Mouse (Mus musculus) embryo, embryonic 11 days (tissue): ENCODE data around the gene Ankrd13d.

Source experiments
- DNase-seq: peaks from one replicate; pipeline ENCODE4 v3.0.0-alpha.2; 2015

Gene Ankrd13d

GRCm38 (mm10) chr19:4282898-4283553 is at the start of gene Ankrd13d:
TSS of gene Ankrd13d (minus strand) at chr19:4283137.
- peak; percentile 93 for DNase-seq

GRCm38 (mm10) chr19:4332653-4333052 is 49.7 kb upstream of the Ankrd13d start:
- DNase-seq, result peak; percentile 77

GRCm38 (mm10) chr19:4331273-4331672 is 48.3 kb upstream of the Ankrd13d start:
- no peak for DNase-seq

DNA sequence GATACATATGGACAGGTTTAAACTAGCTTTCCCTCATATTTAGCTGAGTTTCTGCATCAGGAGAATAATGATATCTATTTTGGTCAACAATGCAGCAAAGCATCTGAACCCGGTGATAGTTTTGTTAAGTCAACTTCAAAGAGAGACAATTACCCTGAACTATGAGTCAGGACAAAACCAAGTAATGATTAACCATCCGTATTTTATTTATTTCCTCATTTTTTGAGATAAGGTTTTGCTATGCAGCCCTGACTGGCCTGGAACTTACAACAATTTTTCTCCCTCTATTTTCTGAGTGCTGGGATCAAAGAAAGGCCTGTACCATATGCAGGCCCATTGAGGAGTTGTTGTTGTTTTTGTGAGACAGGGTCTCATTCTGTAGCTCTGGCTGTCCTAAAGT is 47.7 kb upstream of the Ankrd13d start:
- DNase-seq, result no peak

DNA sequence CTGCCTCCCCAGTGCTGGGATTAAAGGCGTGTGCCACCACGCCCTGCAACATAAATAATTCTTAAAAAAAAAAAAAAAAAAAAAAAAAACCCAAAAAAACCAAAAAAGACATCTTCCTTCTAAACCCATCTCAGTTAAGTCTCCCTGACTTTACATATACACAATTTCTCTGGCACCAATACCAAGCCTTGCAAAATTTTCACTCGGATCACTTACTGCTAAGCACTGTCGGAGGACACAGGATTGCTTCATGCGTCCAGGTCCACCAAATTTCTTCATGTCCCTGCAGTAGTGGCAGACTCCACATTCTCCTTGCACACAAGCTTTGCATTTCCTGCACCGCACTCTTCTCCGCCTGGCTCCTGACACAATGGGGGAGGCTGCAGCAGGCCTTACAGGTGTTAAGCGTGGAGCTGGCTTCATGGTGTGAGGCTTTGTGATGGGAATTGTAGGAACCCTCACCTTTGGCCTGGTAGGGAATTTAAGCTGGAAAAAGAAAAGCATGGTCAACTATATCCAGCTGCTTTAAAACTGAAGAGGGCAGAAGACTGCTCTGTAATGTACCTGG is 45.9 kb upstream of the Ankrd13d start:
- no peak for DNase-seq

- no peak for DNase-seq
These were observed 43.9 kb upstream of the Ankrd13d start for GRCm38 (mm10) chr19:4326881-4327280.

DNA sequence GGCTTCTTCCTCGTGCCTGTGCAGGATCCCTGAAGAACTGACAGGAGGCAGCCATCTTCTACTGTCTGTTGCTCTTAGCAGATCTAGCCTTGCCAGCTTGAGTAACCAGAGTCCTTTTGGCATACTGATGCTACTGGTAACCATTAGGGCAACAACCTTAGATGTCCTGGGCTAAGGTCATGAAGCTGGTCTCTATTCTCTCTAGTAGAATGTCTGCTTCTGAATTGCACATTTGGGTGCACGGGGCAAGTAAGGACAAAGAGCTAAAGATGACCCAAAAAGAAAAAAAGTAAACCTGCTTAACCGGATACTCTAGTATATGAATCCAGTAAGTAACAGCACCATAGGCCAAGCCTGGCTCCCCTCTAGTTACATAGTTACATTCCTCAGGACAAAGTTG is 43.2 kb upstream of the Ankrd13d start:
- no peak for DNase-seq

GRCm38 (mm10) chr19:4322134-4322533 is 39.2 kb upstream of the Ankrd13d start:
- DNase-seq, result no peak

- no peak for DNase-seq
These were observed 38.7 kb upstream of the Ankrd13d start for GRCm38 (mm10) chr19:4321622-4322021.

DNA sequence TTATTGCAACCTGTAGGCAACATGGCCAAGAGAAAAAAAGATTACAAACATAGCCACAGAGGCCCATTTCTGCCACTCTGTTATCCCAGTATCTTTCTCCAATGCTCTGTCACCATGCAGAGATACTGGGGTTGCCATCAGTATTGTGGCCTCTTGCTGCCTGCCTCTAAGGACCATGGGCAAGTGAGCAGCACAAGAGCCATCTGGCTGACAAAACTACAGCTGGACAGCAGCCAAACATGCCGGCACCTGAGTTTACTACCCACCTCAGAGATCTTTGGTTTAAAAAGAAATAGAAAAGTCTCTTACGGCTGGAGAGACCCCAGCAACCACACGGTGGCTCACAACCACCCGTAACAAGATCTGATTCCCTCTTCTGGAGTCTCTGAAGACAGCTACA is 36.3 kb upstream of the Ankrd13d start:
- no peak for DNase-seq

DNA sequence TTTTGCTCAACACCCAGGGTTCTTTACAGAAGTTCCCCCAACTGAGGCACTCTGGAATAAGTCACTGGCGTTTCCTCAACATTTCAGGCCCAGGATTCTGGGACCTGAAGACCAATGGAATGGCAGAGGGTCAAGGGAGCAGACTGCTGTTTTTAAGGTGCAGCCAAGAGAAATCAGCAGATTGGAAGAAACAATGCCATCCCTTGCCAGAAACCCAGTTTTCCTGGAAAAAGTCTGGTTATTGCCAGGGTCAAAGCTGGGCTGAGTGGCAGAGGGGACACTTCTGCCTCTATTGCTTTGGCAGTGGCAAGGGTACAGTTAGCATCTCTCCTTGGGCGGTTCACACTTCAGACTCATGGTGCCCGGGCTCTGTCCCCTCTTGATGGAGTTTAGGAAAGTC is 34.2 kb upstream of the Ankrd13d start:
- DNase-seq, result no peak

- no peak for DNase-seq
These were observed 32.4 kb upstream of the Ankrd13d start for GRCm38 (mm10) chr19:4315223-4315944.

- peak; percentile 84 for DNase-seq
These were observed 26.8 kb upstream of the Ankrd13d start for GRCm38 (mm10) chr19:4309776-4310185.

- no peak for DNase-seq
These were observed 26.4 kb upstream of the Ankrd13d start for GRCm38 (mm10) chr19:4309302-4309701.

- peak; percentile 87 for DNase-seq
These were observed 23.2 kb upstream of the Ankrd13d start, which contains the start of gene Grk2 for GRCm38 (mm10) chr19:4306190-4306577. TSS of gene Grk2 (minus strand) at chr19:4306222.

DNA sequence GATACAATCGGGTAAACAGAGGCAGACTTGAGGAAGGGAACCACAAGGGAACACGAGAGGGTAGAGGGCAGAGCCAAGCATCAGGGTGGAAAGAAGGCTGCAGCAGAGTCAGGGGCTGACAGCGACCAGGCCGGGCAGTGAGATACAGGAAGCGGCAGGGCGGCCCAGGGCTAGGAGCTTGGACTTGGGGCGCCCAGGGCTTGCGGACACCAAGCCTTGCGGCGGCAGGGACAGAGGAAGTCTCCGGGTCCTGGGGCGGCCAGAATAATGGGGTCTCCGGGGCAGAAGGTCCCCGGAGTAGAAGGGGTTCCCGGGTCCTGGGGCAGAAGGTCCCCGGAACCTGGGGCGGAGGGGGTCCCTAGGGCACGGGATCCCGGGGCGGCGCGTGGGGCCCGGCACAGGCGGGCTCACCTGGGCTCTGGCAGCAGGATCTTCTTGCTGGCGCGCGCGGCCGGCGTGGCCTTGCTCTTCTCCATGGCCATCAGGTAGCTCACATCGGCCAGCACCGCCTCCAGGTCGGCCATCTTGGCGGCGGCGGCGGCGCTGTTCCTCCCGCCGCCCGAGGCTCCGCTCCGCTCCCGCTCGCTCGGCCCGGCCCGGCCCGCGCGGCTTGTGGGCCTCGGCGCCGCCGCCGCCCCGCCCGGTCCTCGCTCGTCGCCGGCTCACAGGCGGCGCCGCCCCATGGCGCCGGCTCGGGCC is 22.7 kb upstream of the Ankrd13d start:
- peak; percentile 78 for DNase-seq

GRCm38 (mm10) chr19:4304871-4305321 is 22.0 kb upstream of the Ankrd13d start:
- DNase-seq, result no peak

- DNase-seq, result no peak
These were observed 21.4 kb upstream of the Ankrd13d start for GRCm38 (mm10) chr19:4304251-4304821.

GRCm38 (mm10) chr19:4303640-4303995 is 20.7 kb upstream of the Ankrd13d start:
- DNase-seq, result no peak

DNA sequence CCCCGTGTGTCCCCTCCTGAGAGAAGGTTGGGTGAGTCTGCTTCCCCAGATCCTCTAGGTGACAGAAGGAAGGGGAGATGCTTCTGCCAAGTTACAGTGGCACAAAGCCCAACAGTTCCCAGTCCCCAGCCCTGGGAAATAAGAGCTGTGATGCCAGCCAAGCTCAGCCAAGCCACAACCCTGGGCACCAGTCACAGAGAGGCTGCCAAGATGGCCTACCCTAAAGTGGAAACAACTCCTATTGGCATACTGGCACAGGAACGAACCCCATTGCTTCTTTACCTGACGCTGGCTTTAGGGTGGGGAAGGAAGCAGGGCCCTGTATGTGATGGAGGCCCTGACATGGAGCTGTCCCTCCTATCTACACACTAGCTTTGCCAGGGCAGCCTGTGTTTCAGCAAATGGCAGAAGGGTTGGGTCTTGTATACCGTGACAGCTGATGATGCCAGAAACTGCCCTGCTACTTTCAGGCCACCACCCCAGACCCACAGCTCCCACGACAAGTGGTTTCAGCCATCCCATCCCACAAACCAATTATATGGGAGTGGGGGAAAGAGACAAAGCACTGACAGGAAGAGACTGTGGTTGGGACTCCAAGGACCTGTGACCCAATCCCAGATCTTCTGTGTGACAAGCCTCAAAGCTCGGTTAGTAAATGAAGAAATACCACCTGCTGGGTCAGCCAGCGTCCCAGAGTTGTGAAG is 20.2 kb upstream of the Ankrd13d start:
- no peak for DNase-seq

DNA sequence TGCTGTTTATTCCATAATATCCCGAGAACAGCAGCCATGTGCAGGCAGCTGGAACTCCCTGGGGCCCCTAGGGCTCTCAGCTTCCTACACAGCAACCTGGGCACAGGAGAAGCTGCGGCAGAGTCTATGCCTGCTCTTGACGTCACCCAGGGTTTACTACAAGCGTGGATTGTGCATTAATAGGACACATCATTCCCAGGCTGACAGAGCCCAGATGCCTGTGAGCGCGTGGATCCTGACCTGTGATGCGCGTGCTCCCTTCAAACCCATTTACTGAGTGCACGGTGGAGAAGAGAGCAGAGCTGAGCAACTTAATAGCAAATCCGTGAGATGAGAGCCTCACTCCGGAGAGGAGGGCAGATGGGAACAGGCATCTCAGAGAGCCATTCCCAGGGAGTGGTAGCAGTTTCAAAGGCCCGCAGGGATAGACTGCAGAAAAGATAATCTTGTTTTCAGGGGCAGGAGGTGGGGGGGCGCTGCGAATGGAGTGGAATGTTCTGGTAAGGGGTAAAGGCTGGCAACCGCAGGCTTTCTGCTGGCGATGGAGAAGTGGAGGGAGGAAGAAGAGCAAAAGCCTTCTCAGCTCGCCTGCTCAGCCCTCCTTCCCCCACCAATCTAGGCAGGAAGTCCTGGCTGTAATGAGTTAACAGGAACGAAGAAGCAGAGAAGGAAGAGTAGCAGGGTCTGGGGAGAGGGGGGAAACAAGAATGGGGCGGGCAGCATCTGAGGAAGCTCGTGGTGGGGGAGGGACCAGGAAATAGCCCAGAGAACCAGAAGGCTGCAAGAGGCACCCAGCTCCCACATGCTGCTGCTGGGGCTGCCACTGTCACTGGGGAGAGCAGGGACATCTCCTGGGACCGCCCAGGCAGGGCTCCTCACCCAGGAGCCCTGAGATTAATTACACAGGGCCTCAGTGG is 19.1 kb upstream of the Ankrd13d start:
- DNase-seq, result peak; percentile 48
